ENCODE assay signal across 12 mouse cellular contexts in genomic region chr12:96261978-96262377, GRCm38 (mm10).
"Had no signal": no experiment of that assay in that cellular context is flagged by ENCODE, and none has a peak within 500 bp of the region (broad histone marks: within the 10 kb centered on the region; RNA-seq: fewer than 3 reads in every experiment).

No protein-coding gene starts in this region.

- DNase-seq: retina, postnatal 1 day; right cerebral cortex, adult 18-20 months; right cerebral cortex, postnatal 14 days; right cerebral cortex, postnatal 25 days; right cerebral cortex, postnatal 4 days; spleen, adult 18-20 months; thymus, adult 18-20 months; thymus, adult 2 months; thymus, postnatal 14 days; thymus, postnatal 25 days; thymus, postnatal 36 days; thymus, postnatal 4 days had no signal
